Mouse (Mus musculus): ENCODE data around the gene 5830473C10Rik. TPM values are rescaled to one million over a fixed set of nuclear protein-coding genes. Genes with fewer than 3 reads are reported as not detected.

The 5830473C10Rik gene
- 27.2 TPM for polyA plus RNA-seq (2014; fragmentation: Illumina TruSeq; extraction: RNeasy Lipid Tissue Mini Kit (QIAGEN cat#74804); ENCODE audit: low read depth, low replicate concordance)

DNA sequence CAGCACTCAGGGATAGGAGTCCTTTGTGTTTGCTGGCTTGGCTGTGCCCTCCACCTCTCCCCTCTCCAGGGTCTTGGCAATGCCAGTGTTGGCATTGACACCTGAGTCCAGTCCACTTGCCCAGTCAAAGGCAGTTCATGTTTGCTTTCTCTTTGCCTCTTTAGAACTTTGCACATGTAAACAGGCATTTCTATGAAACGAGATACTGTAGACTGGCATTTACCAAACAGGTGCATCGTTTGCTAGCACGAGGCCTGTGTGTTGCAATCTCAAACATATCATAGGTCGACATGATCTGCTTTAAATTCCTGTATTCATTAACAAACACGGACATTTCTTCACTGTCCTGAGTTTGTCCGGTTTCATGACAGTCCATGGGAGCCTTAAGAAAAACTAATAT, at the start of gene 5830473C10Rik:
Gene 5830473C10Rik, plus strand, starts transcription at position 365 of the 400 bp plus-strand sequence.

DNA sequence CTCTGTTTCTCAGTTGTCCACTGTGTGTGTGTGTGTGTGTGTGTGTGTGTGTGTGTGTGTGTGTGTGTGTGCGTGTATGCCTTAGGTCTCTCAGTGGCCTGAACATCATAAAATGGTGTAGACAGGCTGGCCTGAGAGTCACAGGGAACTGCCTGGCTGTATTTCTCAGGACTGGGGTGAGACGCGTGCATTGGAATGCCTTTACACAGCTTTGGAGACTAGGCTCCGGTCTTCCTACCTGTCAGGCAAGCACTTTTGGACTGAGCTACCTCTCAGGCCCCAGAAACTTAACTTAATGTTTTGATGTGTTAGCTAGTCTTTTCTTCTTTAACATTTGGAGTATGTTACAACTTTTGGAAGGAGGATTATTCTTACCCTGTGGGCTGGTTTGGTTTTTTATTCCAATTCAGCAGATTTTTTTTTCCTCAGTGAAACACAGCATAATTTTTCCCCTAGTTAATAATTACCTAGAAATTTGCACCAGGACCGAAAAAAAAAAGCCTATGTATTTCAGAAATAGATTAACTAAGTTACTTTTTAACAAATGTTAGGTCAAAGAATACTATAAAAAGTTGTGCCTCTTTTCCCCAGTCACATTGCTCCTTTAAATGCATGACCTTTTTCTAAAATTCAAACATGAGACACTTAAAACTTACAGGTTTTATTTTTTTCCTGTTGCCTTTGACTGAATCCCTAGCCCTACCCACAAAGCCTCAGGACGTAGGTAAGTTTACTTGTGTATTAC, 42.4 kb upstream of the 5830473C10Rik start, which contains the start of gene Afm:
Gene Afm, plus strand, starts transcription at position 577 of the 745 bp plus-strand sequence.

DNA sequence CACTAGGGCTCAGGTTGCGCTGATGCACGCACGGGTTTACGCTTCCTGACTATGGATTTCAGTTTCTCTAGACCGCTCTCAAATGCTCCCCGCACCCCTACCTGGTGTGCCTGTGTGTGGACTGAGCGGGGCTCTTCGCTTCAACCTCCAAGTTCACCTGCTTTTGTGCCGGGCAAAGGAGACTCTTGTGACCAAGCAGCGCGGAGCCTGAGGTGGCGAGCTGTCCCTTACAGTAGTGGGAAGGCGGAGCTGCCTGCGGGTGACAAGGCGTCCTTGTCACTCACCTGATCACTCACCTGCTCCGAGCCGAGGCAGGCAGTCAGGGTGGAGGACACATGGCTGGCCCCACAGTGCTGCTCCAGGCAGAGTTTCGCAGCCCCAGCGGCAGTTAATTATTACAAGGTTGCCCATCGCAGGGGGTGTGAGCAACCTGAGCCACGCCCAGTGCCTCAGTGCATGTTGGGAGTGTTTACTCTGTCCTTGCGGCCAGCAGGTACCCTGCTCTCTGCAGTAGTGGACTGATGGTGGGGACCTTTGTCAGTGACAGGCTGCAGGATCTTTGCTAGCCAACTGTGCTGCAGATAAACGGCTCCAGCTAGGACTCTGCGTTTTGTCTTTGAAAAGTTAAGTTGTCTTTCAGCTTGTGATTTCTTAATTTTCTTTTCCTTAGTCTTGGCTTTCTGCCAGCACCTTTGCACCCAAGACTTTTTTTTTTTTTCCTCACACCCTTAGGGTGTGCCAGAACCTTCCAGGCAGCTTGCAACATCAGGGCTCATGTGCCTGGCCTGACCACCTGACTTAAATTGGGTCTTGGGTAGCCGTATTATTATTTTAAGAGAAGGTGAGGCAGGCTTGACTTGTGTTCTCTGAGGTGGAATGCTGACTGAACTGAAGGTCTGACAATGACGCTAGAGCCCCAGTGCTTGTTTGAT, 79.6 kb downstream of the 5830473C10Rik start, which contains the start of gene Rassf6:
Gene Rassf6, minus strand, starts transcription at position 372 of the 932 bp plus-strand sequence.

Other genes with a start within 250 kb of the 5830473C10Rik start
- 46.6 TPM for gene Ankrd17, start 194.5 kb upstream of the 5830473C10Rik start, polyA plus RNA-seq (2014; fragmentation: Illumina TruSeq; extraction: RNeasy Lipid Tissue Mini Kit (QIAGEN cat#74804); ENCODE audit: low read depth, low replicate concordance)
- gene Gm9958, start 193.9 kb upstream of the 5830473C10Rik start, polyA plus RNA-seq (2014; fragmentation: Illumina TruSeq; extraction: RNeasy Lipid Tissue Mini Kit (QIAGEN cat#74804); ENCODE audit: low read depth, low replicate concordance), result 3.3 TPM
- 59,245 TPM for gene Alb, start 100.2 kb upstream of the 5830473C10Rik start, polyA plus RNA-seq (2014; fragmentation: Illumina TruSeq; extraction: RNeasy Lipid Tissue Mini Kit (QIAGEN cat#74804); ENCODE audit: low read depth, low replicate concordance)
- gene Afp, start 70.4 kb upstream of the 5830473C10Rik start, polyA plus RNA-seq (2014; fragmentation: Illumina TruSeq; extraction: RNeasy Lipid Tissue Mini Kit (QIAGEN cat#74804); ENCODE audit: low read depth, low replicate concordance), result 1.2 TPM
- gene Afm, start 42.2 kb upstream of the 5830473C10Rik start, polyA plus RNA-seq (2014; fragmentation: Illumina TruSeq; extraction: RNeasy Lipid Tissue Mini Kit (QIAGEN cat#74804); ENCODE audit: low read depth, low replicate concordance), result 346 TPM
- gene Rassf6, start 79.5 kb downstream of the 5830473C10Rik start, polyA plus RNA-seq (2014; fragmentation: Illumina TruSeq; extraction: RNeasy Lipid Tissue Mini Kit (QIAGEN cat#74804); ENCODE audit: low read depth, low replicate concordance), result 20.6 TPM
- gene Cxcl5, start 198.3 kb downstream of the 5830473C10Rik start, polyA plus RNA-seq (2014; fragmentation: Illumina TruSeq; extraction: RNeasy Lipid Tissue Mini Kit (QIAGEN cat#74804); ENCODE audit: low read depth, low replicate concordance), result 0.50 TPM
- gene Ppbp, start 207.4 kb downstream of the 5830473C10Rik start, polyA plus RNA-seq (2014; fragmentation: Illumina TruSeq; extraction: RNeasy Lipid Tissue Mini Kit (QIAGEN cat#74804); ENCODE audit: low read depth, low replicate concordance), result 0.37 TPM
- 1.7 TPM for gene Pf4, start 211.3 kb downstream of the 5830473C10Rik start, polyA plus RNA-seq (2014; fragmentation: Illumina TruSeq; extraction: RNeasy Lipid Tissue Mini Kit (QIAGEN cat#74804); ENCODE audit: low read depth, low replicate concordance)
- gene Cxcl3, start 225.0 kb downstream of the 5830473C10Rik start, polyA plus RNA-seq (2014; fragmentation: Illumina TruSeq; extraction: RNeasy Lipid Tissue Mini Kit (QIAGEN cat#74804); ENCODE audit: low read depth, low replicate concordance), result not detected
- not detected for gene Cxcl15, start 233.4 kb downstream of the 5830473C10Rik start, polyA plus RNA-seq (2014; fragmentation: Illumina TruSeq; extraction: RNeasy Lipid Tissue Mini Kit (QIAGEN cat#74804); ENCODE audit: low read depth, low replicate concordance)